Mouse (Mus musculus) left cerebral cortex, adult 9 months (tissue): ENCODE results near the gene Gm42906.
A peak's percentile ranks its signal among the peaks of the same experiment; 100 is the strongest.

Source experiments
- DNase-seq, 2 experiments: peaks; one replicate each; pipeline ENCODE4 v3.0.0; 2022; ENCODE audit warnings: low spot score in 2 of 2

The Gm42906 gene

GRCm38 (mm10) chr5:151428113-151428756 lies at the start of gene Gm42906:
TSS of gene Gm42906 (minus strand) at chr5:151428163.
- DNase-seq, result no peak

GRCm38 (mm10) chr5:151445695-151446094 lies 17.7 kb upstream of the Gm42906 start:
- no peak for DNase-seq

- DNase-seq, result no peak
Measured at GRCm38 (mm10) chr5:151435106-151435505, 7.1 kb upstream of the Gm42906 start.

- DNase-seq, result no peak
Measured at GRCm38 (mm10) chr5:151426466-151426865, 1.5 kb downstream of the Gm42906 start.

GRCm38 (mm10) chr5:151422692-151423091 lies 5.3 kb downstream of the Gm42906 start:
- DNase-seq, result no peak

GRCm38 (mm10) chr5:151421859-151422258 lies 6.1 kb downstream of the Gm42906 start:
- peak in 1 of 2 experiments; percentile 28 for DNase-seq

GRCm38 (mm10) chr5:151418551-151418950 lies 9.4 kb downstream of the Gm42906 start:
- DNase-seq, result no peak

GRCm38 (mm10) chr5:151417421-151418038 lies 10.4 kb downstream of the Gm42906 start:
- DNase-seq, result no peak

- no peak for DNase-seq
Measured at GRCm38 (mm10) chr5:151416988-151417387, 11.0 kb downstream of the Gm42906 start.

GRCm38 (mm10) chr5:151413617-151414016 lies 14.3 kb downstream of the Gm42906 start:
- no peak for DNase-seq

- no peak for DNase-seq
Measured at GRCm38 (mm10) chr5:151412666-151413463, 15.1 kb downstream of the Gm42906 start.

GRCm38 (mm10) chr5:151410006-151410405 lies 18.0 kb downstream of the Gm42906 start:
- no peak for DNase-seq

GRCm38 (mm10) chr5:151409282-151409681 lies 18.7 kb downstream of the Gm42906 start:
- no peak for DNase-seq

GRCm38 (mm10) chr5:151408124-151408900 lies 19.7 kb downstream of the Gm42906 start:
- DNase-seq, result no peak

GRCm38 (mm10) chr5:151407493-151407892 lies 20.5 kb downstream of the Gm42906 start:
- no peak for DNase-seq

GRCm38 (mm10) chr5:151406276-151406675 lies 21.7 kb downstream of the Gm42906 start:
- no peak for DNase-seq

- DNase-seq, result no peak
Measured at GRCm38 (mm10) chr5:151405314-151405903, 22.6 kb downstream of the Gm42906 start.

- no peak for DNase-seq
Measured at GRCm38 (mm10) chr5:151403586-151403985, 24.4 kb downstream of the Gm42906 start.

- DNase-seq, result no peak
Measured at GRCm38 (mm10) chr5:151400557-151400944, 27.4 kb downstream of the Gm42906 start.

- DNase-seq, result no peak
Measured at GRCm38 (mm10) chr5:151399918-151400556, 27.9 kb downstream of the Gm42906 start.

GRCm38 (mm10) chr5:151396119-151396518 lies 31.8 kb downstream of the Gm42906 start:
- peak in 1 of 2 experiments; percentile 30 for DNase-seq
